Mouse (Mus musculus): Measurements from ENCODE around the gene Snrnp35. TPM values are rescaled to one million over a fixed set of nuclear protein-coding genes. Genes with fewer than 3 reads are reported as not detected.
"Not testable (repeated sequence)": the region's sequence is repeated elsewhere in the genome, so short reads cannot be mapped to it uniquely, and the experiment has no call there.

Gene Snrnp35
- polyA plus RNA-seq, 1 experiment from 2014 or later, result 23.6 TPM

- Histone ChIP-seq H3K36me3 (peaks cover 68% of the 10 kb centered on the region), H3K27me3 (no peaks in the 10 kb centered on the region), H3K4me3 (no peak overlapping the region), H3K4me2 (no peak overlapping the region), H3K9me3 (no peaks in the 10 kb centered on the region), H3K27ac (peak overlapping the region; percentile 52), H3K9ac (no peak overlapping the region), H3K4me1 (peaks cover 46% of the 10 kb centered on the region)
- whole genome bisulfite sequencing, result 64% methylated on average over 6 of the region's 6 CpGs
- ATAC-seq (ENCODE audit: insufficient number of reproducible peaks, low FRiP score, low TSS enrichment, low read depth), result no peak
These were observed 33.4 kb upstream of the Snrnp35 start for GRCm38 (mm10) chr5:124449494-124449893.

GRCm38 (mm10) chr5:124450051-124450450 is 32.9 kb upstream of the Snrnp35 start:
- no peak overlapping the region for H3K4me3 ChIP-seq
- peaks cover 40% of the 10 kb centered on the region for H3K4me1 ChIP-seq
- H3K27me3 ChIP-seq, result no peaks in the 10 kb centered on the region
- no peak overlapping the region for H3K9ac ChIP-seq
- peaks cover 74% of the 10 kb centered on the region for H3K36me3 ChIP-seq
- 86% methylated on average over 7 of the region's 7 CpGs for WGBS
- peak overlapping the region; percentile 47 for H3K27ac ChIP-seq
- H3K4me2 ChIP-seq, result no peak overlapping the region
- ATAC-seq (ENCODE audit: insufficient number of reproducible peaks, low FRiP score, low TSS enrichment, low read depth), result no peak
- no peaks in the 10 kb centered on the region for H3K9me3 ChIP-seq

- H3K4me2 ChIP-seq, result no peak overlapping the region
- H3K4me1 ChIP-seq, result peaks cover 40% of the 10 kb centered on the region
- H3K27me3 ChIP-seq, result no peaks in the 10 kb centered on the region
- no peak for ATAC-seq (ENCODE audit: insufficient number of reproducible peaks, low FRiP score, low TSS enrichment, low read depth)
- 81% methylated on average over 16 of the region's 16 CpGs for WGBS
- 0 out of 2 replicates have a peak overlapping the region, but pooled peaks have one; percentile 47 for H3K27ac ChIP-seq
- H3K4me3 ChIP-seq, result no peak overlapping the region
- H3K9ac ChIP-seq, result no peak overlapping the region
- no peaks in the 10 kb centered on the region for H3K9me3 ChIP-seq
- H3K36me3 ChIP-seq, result peaks cover 79% of the 10 kb centered on the region
These were observed 32.1 kb upstream of the Snrnp35 start for GRCm38 (mm10) chr5:124450641-124451340.

- H3K27ac ChIP-seq, result peak overlapping the region; percentile 75
- peaks cover 91% of the 10 kb centered on the region for H3K36me3 ChIP-seq
- H3K4me1 ChIP-seq, result peaks cover 25% of the 10 kb centered on the region
- H3K9ac ChIP-seq, result no peak overlapping the region
- H3K27me3 ChIP-seq, result no peaks in the 10 kb centered on the region
- 77% methylated on average over 15 of the region's 15 CpGs for WGBS
- H3K4me3 ChIP-seq, result no peak overlapping the region
- ATAC-seq (ENCODE audit: insufficient number of reproducible peaks, low FRiP score, low TSS enrichment, low read depth), result peak; percentile 75
- H3K4me2 ChIP-seq, result no peak overlapping the region
- no peaks in the 10 kb centered on the region for H3K9me3 ChIP-seq
These were observed 30.3 kb upstream of the Snrnp35 start for GRCm38 (mm10) chr5:124452494-124453228.

GRCm38 (mm10) chr5:124453339-124454081 is 29.4 kb upstream of the Snrnp35 start:
- no peak overlapping the region for H3K9ac ChIP-seq
- H3K4me3 ChIP-seq, result no peak overlapping the region
- peaks cover 92% of the 10 kb centered on the region for H3K36me3 ChIP-seq
- H3K4me1 ChIP-seq, result peaks cover 22% of the 10 kb centered on the region
- no peak for ATAC-seq (ENCODE audit: insufficient number of reproducible peaks, low FRiP score, low TSS enrichment, low read depth)
- WGBS, result 83% methylated on average over 13 of the region's 13 CpGs
- peak overlapping the region; percentile 75 for H3K27ac ChIP-seq
- no peaks in the 10 kb centered on the region for H3K27me3 ChIP-seq
- no peaks in the 10 kb centered on the region for H3K9me3 ChIP-seq
- no peak overlapping the region; the same call in 1 of the 2 replicates for H3K4me2 ChIP-seq

- Histone ChIP-seq H3K27ac (peak overlapping the region; percentile 75), H3K4me2 (no peak overlapping the region), H3K9me3 (no peaks in the 10 kb centered on the region), H3K27me3 (no peaks in the 10 kb centered on the region), H3K4me1 (peaks cover 21% of the 10 kb centered on the region), H3K36me3 (peaks cover 92% of the 10 kb centered on the region), H3K9ac (no peak overlapping the region), H3K4me3 (no peak overlapping the region)
- 78% methylated on average over 1 of the region's 1 CpGs for WGBS
- no peak for ATAC-seq (ENCODE audit: insufficient number of reproducible peaks, low FRiP score, low TSS enrichment, low read depth)
These were observed 28.9 kb upstream of the Snrnp35 start for GRCm38 (mm10) chr5:124454082-124454419.

- no peak overlapping the region for H3K27ac ChIP-seq
These were observed 26.2 kb upstream of the Snrnp35 start for GRCm38 (mm10) chr5:124456762-124457161.

GRCm38 (mm10) chr5:124460922-124461321 is 22.0 kb upstream of the Snrnp35 start:
- H3K4me1 ChIP-seq; H3K4me3 ChIP-seq; ATAC-seq (ENCODE audit: insufficient number of reproducible peaks, low FRiP score, low TSS enrichment, low read depth); H3K27me3 ChIP-seq; H3K9ac ChIP-seq; H3K9me3 ChIP-seq; H3K4me2 ChIP-seq; H3K27ac ChIP-seq: not testable (repeated sequence)
- 90% methylated on average over 14 of the region's 14 CpGs for WGBS
- H3K36me3 ChIP-seq, result peaks cover 83% of the 10 kb centered on the region

More at GRCm38 (mm10) chr5:124456762-124457161, 26.2 kb upstream of the Snrnp35 start:
- Histone ChIP-seq H3K4me2 (no peak overlapping the region), H3K9me3 (no peaks in the 10 kb centered on the region), H3K27me3 (no peaks in the 10 kb centered on the region), H3K9ac (no peak overlapping the region), H3K4me3 (no peak overlapping the region), H3K36me3 (peaks cover 92% of the 10 kb centered on the region), H3K4me1 (peaks cover 10% of the 10 kb centered on the region; the same call in 1 of the 2 replicates)
- no peak for ATAC-seq (ENCODE audit: insufficient number of reproducible peaks, low FRiP score, low TSS enrichment, low read depth)
- 94% methylated on average over 6 of the region's 6 CpGs for WGBS

- no peak overlapping the region for H3K27ac ChIP-seq
- 90% methylated on average over 8 of the region's 8 CpGs for WGBS
- H3K27me3 ChIP-seq, result no peaks in the 10 kb centered on the region
- H3K9me3 ChIP-seq, result no peaks in the 10 kb centered on the region
- no peak overlapping the region for H3K4me2 ChIP-seq
- H3K36me3 ChIP-seq, result peaks cover 79% of the 10 kb centered on the region
- no peak overlapping the region for H3K9ac ChIP-seq
- ATAC-seq (ENCODE audit: insufficient number of reproducible peaks, low FRiP score, low TSS enrichment, low read depth), result no peak
- H3K4me3 ChIP-seq, result no peak overlapping the region
- H3K4me1 ChIP-seq, result no peaks in the 10 kb centered on the region
These were observed 20.5 kb upstream of the Snrnp35 start for GRCm38 (mm10) chr5:124462297-124463025.

- WGBS, result 86% methylated on average over 5 of the region's 5 CpGs
- Histone ChIP-seq H3K27ac (no peak overlapping the region; the same call in 1 of the 2 replicates), H3K4me3 (no peak overlapping the region), H3K4me1 (no peaks in the 10 kb centered on the region), H3K27me3 (no peaks in the 10 kb centered on the region), H3K36me3 (peaks cover 79% of the 10 kb centered on the region), H3K9ac (no peak overlapping the region), H3K4me2 (no peak overlapping the region), H3K9me3 (no peaks in the 10 kb centered on the region)
- ATAC-seq (ENCODE audit: insufficient number of reproducible peaks, low FRiP score, low TSS enrichment, low read depth), result no peak
These were observed 19.5 kb upstream of the Snrnp35 start for GRCm38 (mm10) chr5:124463462-124463861.

- H3K27me3 ChIP-seq, result no peaks in the 10 kb centered on the region
- no peak overlapping the region; the same call in 1 of the 2 replicates for H3K27ac ChIP-seq
- H3K9ac ChIP-seq, result no peak overlapping the region
- no peaks in the 10 kb centered on the region for H3K4me1 ChIP-seq
- H3K9me3 ChIP-seq, result no peaks in the 10 kb centered on the region
- peaks cover 75% of the 10 kb centered on the region for H3K36me3 ChIP-seq
- no peak for ATAC-seq (ENCODE audit: insufficient number of reproducible peaks, low FRiP score, low TSS enrichment, low read depth)
- no peak overlapping the region for H3K4me2 ChIP-seq
- H3K4me3 ChIP-seq, result no peak overlapping the region
These were observed 18.0 kb upstream of the Snrnp35 start for GRCm38 (mm10) chr5:124464905-124465304.

All from limb, embryonic 15.5 days (tissue).